Mouse (Mus musculus): ENCODE data around the gene Pdlim4.
"Not testable (repeated sequence)": the region's sequence is repeated elsewhere in the genome, so short reads cannot be mapped to it uniquely, and the experiment has no call there.

The Pdlim4 gene

GRCm38 (mm10) chr11:54062086-54062752, 6.6 kb downstream of the Pdlim4 start:
- no peak for DNase-seq (ENCODE audit: low read depth, low spot score)

DNA sequence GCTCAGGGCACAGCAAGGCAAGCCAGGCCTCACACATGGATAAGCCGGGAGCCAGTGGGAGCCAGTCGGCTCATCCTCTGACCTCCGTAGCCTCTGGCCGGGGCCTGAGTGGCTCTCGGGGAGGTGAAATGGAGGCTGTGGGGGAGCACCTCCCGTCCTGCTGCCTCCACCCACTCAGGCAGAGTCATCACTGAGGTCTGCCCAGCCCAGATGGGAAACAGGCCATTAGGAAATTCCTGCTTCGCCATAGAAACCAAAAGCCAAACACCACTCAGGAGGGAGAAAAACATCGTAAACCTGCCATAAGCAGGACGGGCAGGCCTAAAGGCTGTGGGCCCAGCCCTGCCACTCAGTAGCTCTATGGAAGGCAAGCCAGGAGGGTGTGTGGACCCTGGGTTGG, 8.5 kb downstream of the Pdlim4 start:
- no peak for DNase-seq (ENCODE audit: low read depth, low spot score)

DNA sequence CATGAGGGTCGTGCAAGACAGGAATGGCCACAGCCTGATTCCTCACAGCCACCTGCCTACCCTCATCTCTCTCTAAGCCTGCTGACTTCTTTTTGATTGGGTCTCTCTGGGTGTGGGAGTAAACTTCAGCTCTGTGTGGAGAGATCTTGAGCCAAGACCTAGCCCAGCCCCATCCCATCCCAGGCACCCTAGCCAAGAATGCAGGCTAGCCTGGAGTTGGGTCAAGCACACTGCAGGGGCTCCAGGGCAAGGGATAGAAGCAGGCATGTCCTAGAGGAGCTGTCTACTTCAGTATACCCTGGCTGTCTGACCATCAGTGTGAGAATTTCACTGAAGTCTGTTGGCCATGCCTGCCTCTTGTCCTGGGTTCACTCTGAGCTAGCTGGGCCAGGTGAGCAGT, 9.3 kb downstream of the Pdlim4 start:
- DNase-seq (ENCODE audit: low read depth, low spot score) = no peak

GRCm38 (mm10) chr11:54058643-54059042, 10.2 kb downstream of the Pdlim4 start:
- DNase-seq (ENCODE audit: low read depth, low spot score) = no peak

GRCm38 (mm10) chr11:54058056-54058617, 10.7 kb downstream of the Pdlim4 start:
- DNase-seq (ENCODE audit: low read depth, low spot score) = no peak

GRCm38 (mm10) chr11:54057428-54057827, 11.4 kb downstream of the Pdlim4 start:
- no peak for DNase-seq (ENCODE audit: low read depth, low spot score)

- no peak for DNase-seq (ENCODE audit: low read depth, low spot score)
Observed at GRCm38 (mm10) chr11:54056132-54056531, 12.7 kb downstream of the Pdlim4 start.

DNA sequence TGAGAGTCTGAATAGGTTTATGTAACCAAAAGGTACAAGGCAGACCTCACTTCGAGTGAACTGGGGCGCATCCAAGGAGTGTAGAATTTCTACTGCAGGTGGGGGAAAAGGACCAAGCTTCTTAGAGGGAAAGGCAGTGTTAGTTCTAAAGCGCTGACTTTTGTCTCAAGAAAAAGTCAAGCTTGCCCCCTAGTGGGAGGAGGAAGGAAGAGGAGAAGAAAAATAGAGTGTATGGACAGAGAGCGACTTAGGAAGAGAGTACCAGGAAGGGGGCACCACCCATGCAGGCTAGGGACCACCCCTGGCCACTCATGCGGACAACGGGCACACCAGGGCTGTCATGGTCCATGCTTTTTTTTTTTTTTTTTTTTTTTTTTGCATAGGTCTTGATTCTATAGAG, 14.6 kb downstream of the Pdlim4 start:
- peak; percentile 64 for DNase-seq (ENCODE audit: low read depth, low spot score)

DNA sequence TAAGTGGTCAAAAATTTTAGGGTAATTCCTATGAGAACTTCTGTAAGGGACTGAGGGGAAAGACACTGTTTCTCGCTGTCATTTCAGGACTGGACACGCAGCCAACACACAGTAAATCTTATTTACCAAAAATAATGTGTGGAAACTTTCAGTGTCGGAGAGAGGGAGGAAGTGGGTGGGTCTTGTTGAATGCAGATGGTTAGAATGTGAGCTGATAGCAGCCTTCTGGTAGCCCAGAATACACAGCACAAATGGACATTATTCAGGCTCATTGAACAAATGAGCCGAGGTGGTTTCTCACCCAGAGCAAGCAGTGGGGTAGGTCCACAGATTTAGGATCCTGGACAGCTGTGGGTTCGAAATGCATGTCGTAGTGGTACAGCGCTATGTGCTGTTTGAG, 15.7 kb downstream of the Pdlim4 start:
- DNase-seq (ENCODE audit: low read depth, low spot score) = no peak

DNA sequence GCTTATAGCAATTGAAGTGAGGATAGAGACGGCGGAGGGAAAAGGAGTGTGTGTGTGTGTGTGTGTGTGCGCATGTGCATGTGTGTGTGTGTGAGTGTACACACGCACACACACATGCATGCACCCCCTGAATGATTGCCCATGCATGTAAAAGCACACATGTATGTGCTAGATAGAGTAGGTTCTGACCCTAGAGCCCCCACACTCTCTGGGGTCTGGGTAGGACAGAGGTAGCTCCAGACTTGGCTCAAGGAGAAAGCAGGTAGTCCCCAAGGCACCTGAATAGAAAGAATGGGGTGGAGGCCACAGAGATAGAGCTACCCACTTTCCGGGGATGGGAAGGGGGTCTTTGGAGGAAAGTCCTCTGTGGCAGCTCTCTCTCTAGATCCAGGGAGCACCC, 16.7 kb downstream of the Pdlim4 start:
- DNase-seq (ENCODE audit: low read depth, low spot score) = no peak

- no peak for DNase-seq (ENCODE audit: low read depth, low spot score)
Observed at GRCm38 (mm10) chr11:54051161-54051560, 17.7 kb downstream of the Pdlim4 start.

- DNase-seq (ENCODE audit: low read depth, low spot score) = no peak
Observed at GRCm38 (mm10) chr11:54050205-54050604, 18.6 kb downstream of the Pdlim4 start.

GRCm38 (mm10) chr11:54040676-54041075, 28.1 kb downstream of the Pdlim4 start:
- no peak for DNase-seq (ENCODE audit: low read depth, low spot score)

GRCm38 (mm10) chr11:54032872-54033271, 35.9 kb downstream of the Pdlim4 start:
- DNase-seq (ENCODE audit: low read depth, low spot score) = not testable (repeated sequence)

- no peak for DNase-seq (ENCODE audit: low read depth, low spot score)
Observed at GRCm38 (mm10) chr11:54028997-54029396, 39.8 kb downstream of the Pdlim4 start.

GRCm38 (mm10) chr11:54028044-54028951, 40.5 kb downstream of the Pdlim4 start, which contains the start of gene Slc22a4:
TSS of gene Slc22a4 (minus strand) at chr11:54028090.
- peak; percentile 49 for DNase-seq (ENCODE audit: low read depth, low spot score)

GRCm38 (mm10) chr11:54027131-54028043, 41.4 kb downstream of the Pdlim4 start:
- DNase-seq (ENCODE audit: low read depth, low spot score) = no peak

GRCm38 (mm10) chr11:54026491-54027041, 42.2 kb downstream of the Pdlim4 start:
- DNase-seq (ENCODE audit: low read depth, low spot score) = no peak

- DNase-seq (ENCODE audit: low read depth, low spot score) = no peak
Observed at GRCm38 (mm10) chr11:54021396-54022093, 47.3 kb downstream of the Pdlim4 start.

Measured in CD4-positive helper T cell, adult 2 months (primary cell).